8 mouse cellular contexts compared by ENCODE assay signal in the genomic region with DNA sequence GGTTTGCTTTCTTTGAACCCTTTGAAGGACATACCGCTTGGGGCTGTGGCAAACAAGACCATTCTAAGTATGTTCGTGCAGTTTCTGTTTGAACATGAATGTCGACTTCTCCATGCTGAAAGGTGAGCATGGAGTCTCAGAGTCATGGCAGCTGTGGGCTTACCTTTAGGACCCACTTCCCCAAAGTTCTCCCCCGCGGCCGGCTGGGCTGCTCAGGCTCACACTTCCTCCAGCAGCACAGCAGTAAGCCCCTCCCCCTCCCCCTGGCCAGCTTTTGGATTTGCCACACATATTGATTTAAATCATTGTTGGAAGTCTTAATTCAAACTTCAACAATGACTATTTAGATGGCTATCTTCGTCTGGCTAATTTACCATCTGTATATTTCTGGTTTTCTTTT. TPM values are rescaled to one million over a fixed set of nuclear protein-coding genes. Genes with fewer than 3 reads are reported as not detected.
A peak's percentile ranks its signal among the peaks of the same experiment; 100 is the strongest.
DNase-seq lines count a peak whose midpoint lies in the region; ATAC-seq lines count a peak whose summit lies in the region.

No protein-coding gene starts in this region.

- H3K4me3 ChIP-seq in heart, embryonic 13.5 days, result peak overlapping the region; percentile 36
- H3K4me3 ChIP-seq in hindbrain, embryonic 14.5 days (replicated peaks; ENCODE audit: low read length), result no peak overlapping the region
- peak overlapping the region; percentile 40 for H3K4me3 ChIP-seq in midbrain, embryonic 10.5 days

- H3K27me3 ChIP-seq in heart, embryonic 13.5 days (replicated peaks), result peaks cover 23% of the 10 kb centered on the region
- H3K27me3 ChIP-seq in hindbrain, embryonic 14.5 days (ENCODE audit: control insufficient read depth, insufficient read depth, low read length), result no peaks in the 10 kb centered on the region
- H3K27me3 ChIP-seq in midbrain, embryonic 10.5 days (ENCODE audit: low read depth, poor library complexity, severe bottlenecking), result peaks cover 3% of the 10 kb centered on the region; the same call in 1 of the 2 replicates

- 11% methylated on average over 7 of the region's 7 CpGs for WGBS in heart, embryonic 13.5 days
- WGBS in hindbrain, embryonic 14.5 days, result 13% methylated on average over 7 of the region's 7 CpGs
- WGBS in midbrain, embryonic 10.5 days, result 12% methylated on average over 7 of the region's 7 CpGs

- H3K36me3 ChIP-seq in heart, embryonic 13.5 days, result no peaks in the 10 kb centered on the region
- no peaks in the 10 kb centered on the region for H3K36me3 ChIP-seq in hindbrain, embryonic 14.5 days (replicated peaks; ENCODE audit: control insufficient read depth, insufficient read depth)
- H3K36me3 ChIP-seq in midbrain, embryonic 10.5 days, result no peaks in the 10 kb centered on the region

- 0 out of 2 replicates have a peak overlapping the region, but pooled peaks have one; percentile 2 for H3K9ac ChIP-seq in heart, embryonic 13.5 days
- no peak overlapping the region for H3K9ac ChIP-seq in hindbrain, embryonic 14.5 days

- no peak overlapping the region for H3K27ac ChIP-seq in heart, embryonic 13.5 days (replicated peaks)
- H3K27ac ChIP-seq in hindbrain, embryonic 14.5 days, result no peak overlapping the region
- no peak overlapping the region for H3K27ac ChIP-seq in midbrain, embryonic 10.5 days (replicated peaks)

- H3K4me2 ChIP-seq in heart, embryonic 13.5 days, result peak overlapping the region; percentile 62
- peak overlapping the region; percentile 18 for H3K4me2 ChIP-seq in hindbrain, embryonic 14.5 days (replicated peaks)

- no peak for DNase-seq in heart, adult 8-10 months (ENCODE audit: low spot score)
- DNase-seq in hindbrain, embryonic 14.5 days (ENCODE audit: low spot score), result no peak
- DNase-seq in midbrain, embryonic 10.5 days (ENCODE audit: low spot score), result peak; percentile 20
- no peak for DNase-seq in cerebellum, postnatal 14 days
- no peak for DNase-seq in adrenal gland, postnatal 14 days
- DNase-seq in left cerebral cortex, adult 8-10 months (ENCODE audit: low spot score in 2 of 2), result no peak

- peaks cover 12% of the 10 kb centered on the region for H3K4me1 ChIP-seq in heart, embryonic 13.5 days
- no peaks in the 10 kb centered on the region for H3K4me1 ChIP-seq in hindbrain, embryonic 14.5 days (replicated peaks; ENCODE audit: control insufficient read depth, insufficient read depth, low read length)
- H3K4me1 ChIP-seq in midbrain, embryonic 10.5 days, result peaks cover 17% of the 10 kb centered on the region

- H3K9me3 ChIP-seq in heart, embryonic 13.5 days, result no peaks in the 10 kb centered on the region; the same call in 1 of the 2 replicates
- no peaks in the 10 kb centered on the region for H3K9me3 ChIP-seq in hindbrain, embryonic 14.5 days (ENCODE audit: control insufficient read depth, low read length)
- no peaks in the 10 kb centered on the region; the same call in 1 of the 2 replicates for H3K9me3 ChIP-seq in midbrain, embryonic 10.5 days (replicated peaks)

- no peak for ATAC-seq in heart, embryonic 13.5 days (ENCODE audit: extremely low read depth, insufficient number of reproducible peaks, low FRiP score, low TSS enrichment)
- ATAC-seq in common myeloid progenitor, adult 5-6 weeks (replicated peaks; ENCODE audit: low read depth, poor library complexity, severe bottlenecking), result peak; percentile 56
- ATAC-seq in hindbrain, embryonic 14.5 days (ENCODE audit: low FRiP score), result no peak

RNA-seq across cellular contexts. Expression of a gene that starts 44.7 kb away (rescaled TPM):
- polyA plus RNA-seq in heart, embryonic 13.5 days (2015; fragmentation: Nextera tagmentation; extraction: Ambion mirVana), result 126 and 144 TPM in 2 replicates
- 10 to 100 TPM; 68.3 to 84.4 (median 74.0) TPM for total RNA-seq in heart, adult 8-10 months (2022)
- total RNA-seq in common myeloid progenitor, adult 5-6 weeks (2017), result 40.8 and 83.4 TPM in 2 replicates
- polyA plus RNA-seq in hindbrain, embryonic 14.5 days (2014; fragmentation: Nextera tagmentation; extraction: Ambion mirVana), result 131 and 141 TPM in 2 replicates
- polyA plus RNA-seq in midbrain, embryonic 10.5 days (2016; fragmentation: Nextera tagmentation; extraction: Ambion mirVana), result 164 and 166 TPM in 2 replicates
- total RNA-seq in adrenal gland, postnatal 14 days (2021), result 93.9 and 99.6 TPM in 2 replicates
- total RNA-seq in left cerebral cortex, adult 8-10 months (2022), result 10 to 100 TPM; 34.3 to 37.5 (median 34.4) TPM
